Mouse (Mus musculus) forebrain, embryonic 11.5 days (tissue): Measurements from ENCODE around the gene Anxa11. TPM values are rescaled to one million over a fixed set of nuclear protein-coding genes. Genes with fewer than 3 reads are reported as not detected.
"Not testable (repeated sequence)": the region's sequence is repeated elsewhere in the genome, so short reads cannot be mapped to it uniquely, and the experiment has no call there.

Experiments
- ATAC-seq: fragments of 200-750 bp; cut with Nextera tagmentation; replicated peaks from 2 replicates; pipeline ENCODE4 v1.8.0; 2017; ENCODE audit warnings: moderate TSS enrichment; ENCODE audit not compliant: low FRiP score
- DNase-seq: peaks from one replicate; pipeline ENCODE4 v3.0.0-alpha.2; 2017; ENCODE audit warnings: low spot score
- H3K27ac ChIP-seq: fragments of 300-500 bp; sonication (generic); 2 replicates; pipeline ENCODE4 v1.5.1; 2014; ENCODE audit warnings: low read depth, low read length
- H3K27me3 ChIP-seq: fragments of 300-500 bp; sonication (generic); 2 replicates; pipeline ENCODE4 v1.6.1; 2014; ENCODE audit warnings: mild to moderate bottlenecking, low read length, mixed read lengths; ENCODE audit not compliant: control insufficient read depth, insufficient read depth
- H3K36me3 ChIP-seq: fragments of 300-500 bp; sonication (generic); 2 replicates; pipeline ENCODE4 v1.6.1; 2014; ENCODE audit warnings: mild to moderate bottlenecking, low read length, moderate library complexity, mixed read lengths; ENCODE audit not compliant: control insufficient read depth, insufficient read depth
- H3K4me1 ChIP-seq: fragments of 300-500 bp; sonication (generic); replicated peaks from 2 replicates; pipeline ENCODE4 v1.6.1; 2014; ENCODE audit warnings: low read length, mixed read lengths; ENCODE audit not compliant: control insufficient read depth, insufficient read depth
- H3K4me2 ChIP-seq: fragments of 300-500 bp; sonication (generic); 2 replicates; pipeline ENCODE4 v1.6.1; 2014; ENCODE audit warnings: low read depth, mild to moderate bottlenecking, low read length, moderate library complexity, mixed read lengths; ENCODE audit not compliant: severe bottlenecking
- H3K4me3 ChIP-seq: fragments of 300-500 bp; sonication (generic); 2 replicates; pipeline ENCODE4 v1.5.1; 2014; ENCODE audit warnings: low read depth, low read length
- H3K9ac ChIP-seq: fragments of 300-500 bp; sonication (generic); 2 replicates; pipeline ENCODE4 v1.6.1; 2014; ENCODE audit warnings: low read length
- H3K9me3 ChIP-seq: fragments of 300-500 bp; sonication (generic); 2 replicates; pipeline ENCODE4 v1.6.1; 2016; ENCODE audit warnings: low read length, mixed read lengths; ENCODE audit not compliant: control insufficient read depth
- WGBS: fragments of 180-500 bp; shearing (Covaris S2); extraction: QIAGEN DNeasy Blood & Tissue Kit; methylation state at CpG from one replicate; pipeline ENCODE4 v1.1.7; 2014; 5-methylcytosine and 5-hydroxymethylcytosine counted together
- polyA plus RNA-seq: library from polyadenylated mRNA; unstranded; fragments of >200 nt; fragmentation: Nextera tagmentation; extraction: Ambion mirVana; gene quantifications from 2 replicates; pipeline ENCODE4 v1.2.1, GENCODE M21; 2014

Anxa11 gene
- polyA plus RNA-seq, 1 experiment from 2014 or later, result 3.6 TPM

GRCm38 (mm10) chr14:25805871-25806270, 36.1 kb upstream of the Anxa11 start:
- H3K9ac ChIP-seq, result no peak overlapping the region
- H3K27ac ChIP-seq, result no peak overlapping the region
- no peaks in the 10 kb centered on the region for H3K4me1 ChIP-seq
- no peak overlapping the region for H3K4me2 ChIP-seq
- no peaks in the 10 kb centered on the region for H3K9me3 ChIP-seq
- WGBS, result 76% methylated on average over 7 of the region's 7 CpGs
- ATAC-seq (no peak), DNase-seq (no peak)
- H3K4me3 ChIP-seq, result no peak overlapping the region
- H3K36me3 ChIP-seq, result no peaks in the 10 kb centered on the region
- H3K27me3 ChIP-seq, result no peaks in the 10 kb centered on the region

GRCm38 (mm10) chr14:25806561-25806960, 35.4 kb upstream of the Anxa11 start:
- Histone ChIP-seq H3K4me3 (no peak overlapping the region), H3K27me3 (no peaks in the 10 kb centered on the region), H3K36me3 (no peaks in the 10 kb centered on the region), H3K27ac (no peak overlapping the region), H3K4me1 (no peaks in the 10 kb centered on the region), H3K9ac (no peak overlapping the region), H3K9me3 (no peaks in the 10 kb centered on the region), H3K4me2 (no peak overlapping the region)
- 92% methylated on average over 7 of the region's 7 CpGs for WGBS
- DNase-seq (no peak), ATAC-seq (no peak)

GRCm38 (mm10) chr14:25811026-25811425, 30.9 kb upstream of the Anxa11 start:
- WGBS, result 71% methylated on average over 1 of the region's 1 CpGs
- DNase-seq, result not testable (repeated sequence)

GRCm38 (mm10) chr14:25814140-25814539, 27.8 kb upstream of the Anxa11 start:
- Histone ChIP-seq H3K4me1 (no peaks in the 10 kb centered on the region), H3K27ac (no peak overlapping the region), H3K27me3 (no peaks in the 10 kb centered on the region), H3K9ac (no peak overlapping the region), H3K4me3 (no peak overlapping the region), H3K4me2 (no peak overlapping the region), H3K36me3 (no peaks in the 10 kb centered on the region), H3K9me3 (no peaks in the 10 kb centered on the region)
- DNase-seq, result no peak
- no peak for ATAC-seq

More at GRCm38 (mm10) chr14:25811026-25811425, 30.9 kb upstream of the Anxa11 start:
- not testable (repeated sequence) for H3K4me3 ChIP-seq, H3K4me1 ChIP-seq, ATAC-seq, H3K9me3 ChIP-seq, H3K4me2 ChIP-seq, H3K36me3 ChIP-seq, H3K9ac ChIP-seq, H3K27me3 ChIP-seq, H3K27ac ChIP-seq

- H3K36me3 ChIP-seq, result no peaks in the 10 kb centered on the region
- H3K27ac ChIP-seq, result no peak overlapping the region
- no peak overlapping the region for H3K9ac ChIP-seq
- DNase-seq (peak; percentile 75), ATAC-seq (no peak)
- H3K4me3 ChIP-seq, result no peak overlapping the region
- H3K27me3 ChIP-seq, result no peaks in the 10 kb centered on the region
- no peak overlapping the region for H3K4me2 ChIP-seq
- H3K9me3 ChIP-seq, result no peaks in the 10 kb centered on the region
- H3K4me1 ChIP-seq, result no peaks in the 10 kb centered on the region
- 8% methylated on average over 9 of the region's 9 CpGs for WGBS
These were observed 25.5 kb upstream of the Anxa11 start for GRCm38 (mm10) chr14:25816416-25816815.

GRCm38 (mm10) chr14:25822584-25822983, 19.4 kb upstream of the Anxa11 start:
- ATAC-seq, result no peak
- no peaks in the 10 kb centered on the region for H3K36me3 ChIP-seq
- WGBS, result 93% methylated on average over 1 of the region's 1 CpGs
- no peak for DNase-seq
- no peak overlapping the region for H3K4me3 ChIP-seq
- H3K27ac ChIP-seq, result no peak overlapping the region
- H3K4me2 ChIP-seq, result no peak overlapping the region
- no peaks in the 10 kb centered on the region for H3K9me3 ChIP-seq
- H3K4me1 ChIP-seq, result no peaks in the 10 kb centered on the region
- H3K9ac ChIP-seq, result no peak overlapping the region
- no peaks in the 10 kb centered on the region for H3K27me3 ChIP-seq

GRCm38 (mm10) chr14:25824995-25825394, 17.0 kb upstream of the Anxa11 start:
- ATAC-seq (no peak), DNase-seq (no peak)
- Histone ChIP-seq H3K9me3 (no peaks in the 10 kb centered on the region), H3K4me3 (no peak overlapping the region), H3K27me3 (no peaks in the 10 kb centered on the region), H3K4me1 (no peaks in the 10 kb centered on the region), H3K27ac (no peak overlapping the region), H3K36me3 (no peaks in the 10 kb centered on the region), H3K4me2 (no peak overlapping the region), H3K9ac (no peak overlapping the region)
- 33% methylated on average over 5 of the region's 5 CpGs for WGBS

GRCm38 (mm10) chr14:25825880-25826626, 15.9 kb upstream of the Anxa11 start:
- H3K4me3 ChIP-seq, result no peak overlapping the region
- no peaks in the 10 kb centered on the region for H3K36me3 ChIP-seq
- no peaks in the 10 kb centered on the region for H3K4me1 ChIP-seq
- DNase-seq (no peak), ATAC-seq (no peak)
- H3K27me3 ChIP-seq, result no peaks in the 10 kb centered on the region
- H3K27ac ChIP-seq, result no peak overlapping the region
- WGBS, result 83% methylated on average over 11 of the region's 11 CpGs
- H3K4me2 ChIP-seq, result no peak overlapping the region
- no peak overlapping the region for H3K9ac ChIP-seq
- no peaks in the 10 kb centered on the region for H3K9me3 ChIP-seq

- Histone ChIP-seq H3K9ac (no peak overlapping the region), H3K27ac (no peak overlapping the region), H3K27me3 (peaks cover 2% of the 10 kb centered on the region; the same call in 1 of the 2 replicates), H3K36me3 (no peaks in the 10 kb centered on the region), H3K4me2 (no peak overlapping the region), H3K4me1 (no peaks in the 10 kb centered on the region), H3K4me3 (no peak overlapping the region), H3K9me3 (no peaks in the 10 kb centered on the region)
- ATAC-seq, result no peak
- DNase-seq, result no peak
- WGBS, result 92% methylated on average over 2 of the region's 2 CpGs
These were observed 15.1 kb upstream of the Anxa11 start for GRCm38 (mm10) chr14:25826866-25827265.
